Mouse (Mus musculus): ENCODE measurements around the gene Lrrc30. TPM values are rescaled to one million over a fixed set of nuclear protein-coding genes. Genes with fewer than 3 reads are reported as not detected.

Lrrc30 gene
- not detected in 2 replicates for polyA plus RNA-seq (2015; fragmentation: Nextera tagmentation; extraction: Ambion mirVana)

- no peak within 1 kb of the TSS for H3K9ac ChIP-seq
- no peak within 1 kb of the TSS for H3K4me3 ChIP-seq (replicated peaks)
- H3K27ac ChIP-seq = no peak within 1 kb of the TSS
- no peaks in the 10 kb centered on the region for H3K36me3 ChIP-seq
- 67% methylated on average over 13 of the region's 13 CpGs for WGBS (ENCODE audit: insufficient replicate concordance)
- H3K4me2 ChIP-seq = no peak within 1 kb of the TSS
- no peaks in the 10 kb centered on the region for H3K4me1 ChIP-seq (replicated peaks)
- DNase-seq (no peak), ATAC-seq (ENCODE audit: low read depth) (no peak)
- no peaks in the 10 kb centered on the region for H3K27me3 ChIP-seq
- H3K9me3 ChIP-seq (replicated peaks) = no peaks in the 10 kb centered on the region
Observed at GRCm38 (mm10) chr17:67632676-67633339, at the start of gene Lrrc30. Gene Lrrc30 (minus strand): TSS chr17:67632723.

- Histone ChIP-seq H3K9ac (no peak overlapping the region), H3K36me3 (no peaks in the 10 kb centered on the region), H3K27ac (no peak overlapping the region), H3K4me3 (replicated peaks) (no peak overlapping the region), H3K4me2 (no peak overlapping the region), H3K27me3 (no peaks in the 10 kb centered on the region), H3K4me1 (replicated peaks) (no peaks in the 10 kb centered on the region), H3K9me3 (replicated peaks) (0 out of 2 replicates have a peak, but pooled peaks cover 3% of the 10 kb centered on the region)
- DNase-seq (no peak), ATAC-seq (ENCODE audit: low read depth) (no peak)
- 56% methylated on average over 6 of the region's 6 CpGs for WGBS (ENCODE audit: insufficient replicate concordance)
Observed at GRCm38 (mm10) chr17:67681084-67681483, 48.6 kb upstream of the Lrrc30 start.

DNA sequence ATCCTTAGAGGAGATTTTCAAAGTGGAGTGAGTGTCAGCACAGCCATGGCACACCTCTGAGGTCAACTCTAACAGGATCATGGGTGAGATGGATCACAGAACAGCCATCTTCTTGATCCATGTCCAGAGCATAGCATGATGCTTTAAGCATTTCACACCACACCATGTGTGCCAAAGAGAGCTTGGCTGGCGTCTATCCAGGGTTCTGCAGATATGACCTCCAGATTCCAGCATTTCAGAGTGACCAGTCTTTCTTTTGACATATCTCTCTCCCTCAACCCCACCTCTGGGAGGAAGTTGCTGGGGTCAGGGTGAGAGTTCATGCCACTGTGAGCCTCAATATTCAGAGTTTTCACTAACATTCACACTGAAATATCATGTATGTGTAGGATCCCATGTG, 46.1 kb upstream of the Lrrc30 start:
- 59% methylated on average over 1 of the region's 1 CpGs for WGBS (ENCODE audit: insufficient replicate concordance)
- Histone ChIP-seq H3K4me3 (replicated peaks) (no peak overlapping the region), H3K27ac (no peak overlapping the region), H3K9me3 (replicated peaks) (0 out of 2 replicates have a peak, but pooled peaks cover 3% of the 10 kb centered on the region), H3K27me3 (no peaks in the 10 kb centered on the region), H3K36me3 (no peaks in the 10 kb centered on the region), H3K9ac (no peak overlapping the region), H3K4me1 (replicated peaks) (no peaks in the 10 kb centered on the region), H3K4me2 (no peak overlapping the region)
- DNase-seq (no peak), ATAC-seq (ENCODE audit: low read depth) (no peak)

DNA sequence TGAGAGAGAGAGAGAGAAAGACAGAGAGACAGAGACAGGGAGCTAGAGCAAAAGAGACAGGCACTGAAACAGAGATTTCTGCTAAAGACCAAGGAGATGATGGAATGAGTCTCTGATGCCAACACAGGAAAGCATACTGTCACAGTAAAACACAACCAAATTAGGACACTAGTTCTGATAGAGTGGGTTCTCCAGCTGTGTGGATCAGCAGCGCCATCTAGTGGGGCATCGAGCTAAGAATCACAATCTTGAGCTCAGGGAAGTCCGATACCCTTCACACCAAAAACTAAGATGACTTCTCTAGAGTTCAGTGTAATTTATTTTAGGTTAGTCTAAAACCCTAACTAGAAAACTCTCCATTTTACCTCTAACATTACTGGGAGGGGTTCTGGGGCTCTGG, 35.5 kb upstream of the Lrrc30 start:
- Histone ChIP-seq H3K9me3 (replicated peaks) (no peaks in the 10 kb centered on the region), H3K4me3 (replicated peaks) (no peak overlapping the region), H3K27ac (no peak overlapping the region), H3K4me1 (replicated peaks) (no peaks in the 10 kb centered on the region), H3K9ac (no peak overlapping the region), H3K27me3 (no peaks in the 10 kb centered on the region), H3K36me3 (no peaks in the 10 kb centered on the region), H3K4me2 (no peak overlapping the region)
- 12% methylated on average over 3 of the region's 3 CpGs for WGBS (ENCODE audit: insufficient replicate concordance)
- no peak for ATAC-seq (ENCODE audit: low read depth)
- DNase-seq = no peak

- H3K9me3 ChIP-seq (replicated peaks) = no peaks in the 10 kb centered on the region
- H3K4me3 ChIP-seq (replicated peaks) = no peak overlapping the region
- H3K4me1 ChIP-seq (replicated peaks) = no peaks in the 10 kb centered on the region
- no peak overlapping the region for H3K4me2 ChIP-seq
- DNase-seq (no peak), ATAC-seq (ENCODE audit: low read depth) (no peak)
- no peaks in the 10 kb centered on the region for H3K36me3 ChIP-seq
- no peak overlapping the region for H3K9ac ChIP-seq
- WGBS (ENCODE audit: insufficient replicate concordance) = 44% methylated on average over 5 of the region's 5 CpGs
- H3K27me3 ChIP-seq = no peaks in the 10 kb centered on the region
- no peak overlapping the region for H3K27ac ChIP-seq
Observed at GRCm38 (mm10) chr17:67666981-67667380, 34.5 kb upstream of the Lrrc30 start.

GRCm38 (mm10) chr17:67664299-67664698, 31.8 kb upstream of the Lrrc30 start:
- WGBS (ENCODE audit: insufficient replicate concordance) = 29% methylated on average over 3 of the region's 3 CpGs
- Histone ChIP-seq H3K4me2 (no peak overlapping the region), H3K36me3 (no peaks in the 10 kb centered on the region)

DNA sequence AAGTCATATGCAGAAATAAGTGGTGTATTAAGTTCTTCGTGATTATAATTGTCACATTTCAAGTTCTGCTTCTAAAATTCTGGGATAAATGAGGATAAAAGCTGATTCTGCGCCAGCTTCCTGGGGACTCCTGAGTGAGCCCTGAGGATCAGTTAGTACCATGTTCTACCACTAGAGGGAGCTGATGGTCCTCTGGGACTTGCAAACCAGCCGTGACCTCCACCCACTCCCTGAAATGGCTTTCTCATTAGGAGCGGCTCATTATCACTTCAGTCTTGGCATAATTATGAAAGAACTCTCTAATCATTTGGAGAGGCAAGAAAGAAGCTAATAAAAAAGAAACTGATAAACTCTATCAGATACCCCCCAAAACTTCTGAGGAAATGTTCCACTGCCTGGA, 19.0 kb upstream of the Lrrc30 start:
- H3K9ac ChIP-seq = no peak overlapping the region
- H3K4me1 ChIP-seq (replicated peaks) = no peaks in the 10 kb centered on the region
- DNase-seq (peak; percentile 11), ATAC-seq (ENCODE audit: low read depth) (no peak)
- H3K36me3 ChIP-seq = no peaks in the 10 kb centered on the region
- 15% methylated on average over 4 of the region's 4 CpGs for WGBS (ENCODE audit: insufficient replicate concordance)
- no peaks in the 10 kb centered on the region for H3K9me3 ChIP-seq (replicated peaks)
- no peak overlapping the region for H3K27ac ChIP-seq
- H3K4me2 ChIP-seq = no peak overlapping the region
- H3K4me3 ChIP-seq (replicated peaks) = no peak overlapping the region
- H3K27me3 ChIP-seq = no peaks in the 10 kb centered on the region

More at GRCm38 (mm10) chr17:67664299-67664698, 31.8 kb upstream of the Lrrc30 start:
- H3K9me3 ChIP-seq (replicated peaks) = no peaks in the 10 kb centered on the region
- no peak overlapping the region for H3K27ac ChIP-seq
- no peaks in the 10 kb centered on the region for H3K27me3 ChIP-seq
- H3K4me3 ChIP-seq (replicated peaks) = no peak overlapping the region
- no peaks in the 10 kb centered on the region for H3K4me1 ChIP-seq (replicated peaks)
- DNase-seq (no peak), ATAC-seq (ENCODE audit: low read depth) (no peak)
- no peak overlapping the region for H3K9ac ChIP-seq

- no peak for ATAC-seq (ENCODE audit: low read depth)
- no peaks in the 10 kb centered on the region for H3K9me3 ChIP-seq (replicated peaks)
- H3K4me3 ChIP-seq (replicated peaks) = no peak overlapping the region
- H3K9ac ChIP-seq = no peak overlapping the region
- H3K27me3 ChIP-seq = no peaks in the 10 kb centered on the region
- no peaks in the 10 kb centered on the region for H3K36me3 ChIP-seq
- DNase-seq = no peak
- no peak overlapping the region for H3K4me2 ChIP-seq
- no peak overlapping the region for H3K27ac ChIP-seq
- H3K4me1 ChIP-seq (replicated peaks) = no peaks in the 10 kb centered on the region
Observed at GRCm38 (mm10) chr17:67641627-67642026, 9.1 kb upstream of the Lrrc30 start.

DNA sequence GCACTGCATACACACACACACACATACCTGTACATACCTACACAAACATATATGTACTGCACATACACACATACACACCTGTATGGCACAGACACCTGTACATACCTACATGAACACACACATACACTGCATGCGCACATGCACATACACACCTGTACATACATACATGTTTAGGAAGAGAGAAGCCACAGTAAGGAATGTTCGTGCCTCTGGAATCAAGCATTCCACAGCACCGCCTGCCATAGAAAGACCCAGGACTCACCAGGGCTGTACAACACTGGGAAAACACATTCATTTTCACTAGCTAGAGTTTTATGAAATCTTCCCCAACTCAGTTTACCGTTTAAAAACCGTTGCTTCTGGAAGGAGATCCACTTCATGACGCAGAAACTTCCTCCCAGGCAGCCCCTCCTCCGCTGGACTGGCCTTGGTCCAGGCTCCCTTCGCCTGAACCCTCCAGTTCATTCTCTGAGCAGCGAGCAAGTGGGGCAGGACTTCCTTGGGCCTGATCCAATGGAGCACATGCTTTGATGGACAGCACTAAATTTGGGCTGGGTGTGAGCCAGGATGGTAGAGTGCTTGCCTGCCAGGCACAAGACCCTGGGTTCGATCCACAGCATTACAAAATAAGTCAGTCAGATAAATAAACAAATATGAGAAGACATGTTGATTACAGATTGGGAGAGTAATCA, 5.7 kb upstream of the Lrrc30 start:
- no peaks in the 10 kb centered on the region for H3K36me3 ChIP-seq
- no peak overlapping the region for H3K9ac ChIP-seq
- no peak overlapping the region for H3K27ac ChIP-seq
- ATAC-seq (ENCODE audit: low read depth) (no peak), DNase-seq (no peak)
- no peaks in the 10 kb centered on the region for H3K27me3 ChIP-seq
- H3K9me3 ChIP-seq (replicated peaks) = no peaks in the 10 kb centered on the region
- no peak overlapping the region for H3K4me3 ChIP-seq (replicated peaks)
- no peak overlapping the region for H3K4me2 ChIP-seq
- 64% methylated on average over 10 of the region's 10 CpGs for WGBS (ENCODE audit: insufficient replicate concordance)
- H3K4me1 ChIP-seq (replicated peaks) = no peaks in the 10 kb centered on the region

DNA sequence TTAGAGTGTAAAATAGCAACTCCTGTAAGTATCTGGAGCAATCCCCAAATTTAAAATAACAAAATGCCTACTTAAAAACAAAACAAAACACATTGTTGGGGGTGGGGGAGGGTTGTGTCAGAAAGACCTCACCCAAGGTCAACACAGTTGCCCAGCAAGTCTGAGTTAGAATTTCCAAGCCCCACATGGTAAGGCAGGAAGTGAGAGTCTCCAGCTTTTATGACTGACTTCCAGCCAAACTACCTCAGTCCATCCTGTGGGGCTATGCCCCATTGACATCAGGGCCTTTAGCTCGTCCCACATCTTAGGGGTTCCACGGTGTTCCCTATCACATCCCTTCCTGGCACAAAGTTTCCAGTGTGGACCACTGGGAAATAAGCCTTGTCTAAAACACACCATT, 4.4 kb upstream of the Lrrc30 start:
- ATAC-seq (ENCODE audit: low read depth) (no peak), DNase-seq (no peak)
- 56% methylated on average over 2 of the region's 2 CpGs for WGBS (ENCODE audit: insufficient replicate concordance)
- H3K36me3 ChIP-seq = no peaks in the 10 kb centered on the region
- H3K4me3 ChIP-seq (replicated peaks) = no peak overlapping the region
- H3K27me3 ChIP-seq = no peaks in the 10 kb centered on the region
- no peak overlapping the region for H3K4me2 ChIP-seq
- no peaks in the 10 kb centered on the region for H3K9me3 ChIP-seq (replicated peaks)
- H3K27ac ChIP-seq = no peak overlapping the region
- no peaks in the 10 kb centered on the region for H3K4me1 ChIP-seq (replicated peaks)
- H3K9ac ChIP-seq = no peak overlapping the region

GRCm38 (mm10) chr17:67636304-67636703, 3.8 kb upstream of the Lrrc30 start:
- Histone ChIP-seq H3K4me2 (no peak overlapping the region), H3K9ac (no peak overlapping the region), H3K36me3 (no peaks in the 10 kb centered on the region), H3K4me3 (replicated peaks) (no peak overlapping the region), H3K27me3 (no peaks in the 10 kb centered on the region), H3K9me3 (replicated peaks) (no peaks in the 10 kb centered on the region), H3K4me1 (replicated peaks) (no peaks in the 10 kb centered on the region), H3K27ac (no peak overlapping the region)
- ATAC-seq (ENCODE audit: low read depth) (no peak), DNase-seq (no peak)
- 55% methylated on average over 3 of the region's 3 CpGs for WGBS (ENCODE audit: insufficient replicate concordance)

DNA sequence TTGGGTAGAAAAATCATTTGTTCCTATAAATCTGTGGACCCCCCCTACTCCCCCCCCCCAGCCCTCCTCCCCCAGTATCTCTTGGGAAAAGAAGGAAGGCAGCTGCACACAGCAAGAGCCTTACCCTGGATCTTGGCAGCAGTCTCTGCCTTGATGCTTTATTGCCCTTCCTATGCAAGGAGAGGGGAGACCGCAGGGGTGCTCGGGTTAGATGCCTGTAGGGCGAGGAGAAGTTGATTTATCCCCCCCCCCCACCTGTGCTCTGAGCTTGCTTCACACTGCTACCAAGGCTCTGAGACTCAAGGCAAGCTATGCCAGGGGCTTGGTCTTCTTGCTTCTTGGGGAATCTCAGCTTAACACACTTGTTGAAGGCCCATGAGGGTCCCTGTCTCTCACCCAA, 2.8 kb downstream of the Lrrc30 start:
- no peaks in the 10 kb centered on the region for H3K4me1 ChIP-seq (replicated peaks)
- no peak overlapping the region for H3K9ac ChIP-seq
- DNase-seq (no peak), ATAC-seq (ENCODE audit: low read depth) (no peak)
- H3K27me3 ChIP-seq = no peaks in the 10 kb centered on the region
- no peaks in the 10 kb centered on the region for H3K9me3 ChIP-seq (replicated peaks)
- H3K4me3 ChIP-seq (replicated peaks) = no peak overlapping the region
- 73% methylated on average over 3 of the region's 3 CpGs for WGBS (ENCODE audit: insufficient replicate concordance)
- H3K27ac ChIP-seq = no peak overlapping the region
- H3K4me2 ChIP-seq = no peak overlapping the region
- H3K36me3 ChIP-seq = no peaks in the 10 kb centered on the region

Measured in liver, embryonic 13.5 days (tissue).